Mouse (Mus musculus) hindbrain, embryonic 12.5 days (tissue): ENCODE results near the gene Zfp319. TPM values are rescaled to one million over a fixed set of nuclear protein-coding genes. Genes with fewer than 3 reads are reported as not detected.
A peak's percentile ranks its signal among the peaks of the same experiment; 100 is the strongest.
"Not testable (repeated sequence)": the region's sequence is repeated elsewhere in the genome, so short reads cannot be mapped to it uniquely, and the experiment has no call there.

Source experiments
- ATAC-seq: fragments of 200-750 bp; cut with Nextera tagmentation; 2 replicates; pipeline ENCODE4 v1.8.0; 2017; ENCODE audit warnings: moderate TSS enrichment; ENCODE audit not compliant: low FRiP score
- H3K27ac ChIP-seq: fragments of 300-500 bp; sonication (generic); 2 replicates; pipeline ENCODE4 v1.5.1; 2016; ENCODE audit warnings: mild to moderate bottlenecking
- H3K27me3 ChIP-seq: fragments of 300-500 bp; sonication (generic); 2 replicates; pipeline ENCODE4 v1.6.1; 2016; ENCODE audit warnings: mild to moderate bottlenecking
- H3K36me3 ChIP-seq: fragments of 300-500 bp; sonication (generic); 2 replicates; pipeline ENCODE4 v1.6.1; 2016; ENCODE audit warnings: mild to moderate bottlenecking
- H3K4me1 ChIP-seq: fragments of 300-500 bp; sonication (generic); 2 replicates; pipeline ENCODE4 v1.6.1; 2016
- H3K4me2 ChIP-seq: fragments of 300-500 bp; sonication (generic); replicated peaks from 2 replicates; pipeline ENCODE4 v1.6.1; 2016; ENCODE audit warnings: mild to moderate bottlenecking
- H3K4me3 ChIP-seq: fragments of 300-500 bp; sonication (generic); 2 replicates; pipeline ENCODE4 v1.5.1; 2016; ENCODE audit warnings: mild to moderate bottlenecking
- H3K9ac ChIP-seq: fragments of 300-500 bp; sonication (generic); 2 replicates; pipeline ENCODE4 v1.6.1; 2016; ENCODE audit warnings: mild to moderate bottlenecking, moderate library complexity
- H3K9me3 ChIP-seq: fragments of 300-500 bp; sonication (generic); replicated peaks from 2 replicates; pipeline ENCODE4 v1.6.1; 2016; ENCODE audit warnings: mild to moderate bottlenecking
- WGBS: fragments of 180-500 bp; shearing (Covaris S2); methylation state at CpG from one replicate; pipeline ENCODE4 v1.1.7; 2016; 5-methylcytosine and 5-hydroxymethylcytosine counted together
- polyA plus RNA-seq: library from polyadenylated mRNA; unstranded; fragments of >200 nt; fragmentation: Nextera tagmentation; extraction: Ambion mirVana; gene quantifications from 2 replicates; pipeline ENCODE4 v1.2.1, GENCODE M21; 2016

Gene Zfp319
- 20.4 and 21.7 TPM in 2 replicates for polyA plus RNA-seq

- Histone ChIP-seq H3K27ac (peak within 1 kb of the TSS; percentile 98), H3K27me3 (no peaks in the 10 kb centered on the region), H3K36me3 (peaks cover 32% of the 10 kb centered on the region), H3K4me2 (peak within 1 kb of the TSS; percentile 86), H3K4me3 (peak within 1 kb of the TSS; percentile 93), H3K4me1 (peaks cover 20% of the 10 kb centered on the region), H3K9me3 (no peaks in the 10 kb centered on the region), H3K9ac (peak within 1 kb of the TSS; percentile 94)
- under 1% methylated on average over 69 of the region's 80 CpGs for WGBS
- ATAC-seq: peak; percentile 94
These were observed at the start of gene Zfp319, which contains the start of gene Usb1 for GRCm38 (mm10) chr8:95331720-95332436. Gene Zfp319, minus strand, starts transcription at chr8:95331950. Gene Usb1, plus strand, starts transcription at chr8:95332284.

GRCm38 (mm10) chr8:95380953-95381352 is 49.2 kb upstream of the Zfp319 start:
- Histone ChIP-seq H3K27ac (no peak overlapping the region), H3K9ac (no peak overlapping the region), H3K9me3 (no peaks in the 10 kb centered on the region), H3K36me3 (no peaks in the 10 kb centered on the region), H3K4me1 (no peaks in the 10 kb centered on the region), H3K4me3 (no peak overlapping the region), H3K27me3 (no peaks in the 10 kb centered on the region), H3K4me2 (no peak overlapping the region)
- ATAC-seq: no peak

- H3K9ac ChIP-seq, H3K4me3 ChIP-seq, H3K4me2 ChIP-seq, H3K9me3 ChIP-seq, H3K4me1 ChIP-seq, H3K27me3 ChIP-seq, ATAC-seq, H3K36me3 ChIP-seq, H3K27ac ChIP-seq: not testable (repeated sequence)
- 97% methylated on average over 11 of the region's 11 CpGs for WGBS
These were observed 47.2 kb upstream of the Zfp319 start for GRCm38 (mm10) chr8:95378928-95379327.

- no peak overlapping the region for H3K9ac ChIP-seq
- no peak for ATAC-seq
- 58% methylated on average over 7 of the region's 7 CpGs for WGBS
- H3K27ac ChIP-seq: no peak overlapping the region
- H3K4me2 ChIP-seq: no peak overlapping the region
- H3K27me3 ChIP-seq: no peaks in the 10 kb centered on the region
- no peak overlapping the region for H3K4me3 ChIP-seq
- no peaks in the 10 kb centered on the region for H3K4me1 ChIP-seq
- peaks cover 15% of the 10 kb centered on the region for H3K36me3 ChIP-seq
- H3K9me3 ChIP-seq: no peaks in the 10 kb centered on the region
These were observed 46.1 kb upstream of the Zfp319 start for GRCm38 (mm10) chr8:95377863-95378291.

GRCm38 (mm10) chr8:95377101-95377500 is 45.4 kb upstream of the Zfp319 start:
- WGBS: 79% methylated on average over 4 of the region's 4 CpGs
- Histone ChIP-seq H3K27me3 (no peaks in the 10 kb centered on the region), H3K4me2 (no peak overlapping the region), H3K36me3 (peaks cover 23% of the 10 kb centered on the region), H3K9me3 (no peaks in the 10 kb centered on the region), H3K9ac (no peak overlapping the region), H3K4me3 (no peak overlapping the region), H3K27ac (no peak overlapping the region), H3K4me1 (no peaks in the 10 kb centered on the region)
- ATAC-seq: no peak

GRCm38 (mm10) chr8:95376309-95376999 is 44.7 kb upstream of the Zfp319 start:
- Histone ChIP-seq H3K4me3 (no peak overlapping the region), H3K27me3 (no peaks in the 10 kb centered on the region), H3K9ac (no peak overlapping the region), H3K9me3 (no peaks in the 10 kb centered on the region), H3K4me1 (no peaks in the 10 kb centered on the region), H3K27ac (no peak overlapping the region), H3K4me2 (no peak overlapping the region), H3K36me3 (peaks cover 30% of the 10 kb centered on the region)
- no peak for ATAC-seq
- WGBS: 86% methylated on average over 12 of the region's 12 CpGs

- Histone ChIP-seq H3K9ac (no peak overlapping the region), H3K9me3 (no peaks in the 10 kb centered on the region), H3K4me2 (no peak overlapping the region), H3K36me3 (peaks cover 40% of the 10 kb centered on the region), H3K27me3 (no peaks in the 10 kb centered on the region), H3K4me1 (no peaks in the 10 kb centered on the region), H3K27ac (no peak overlapping the region), H3K4me3 (no peak overlapping the region)
- ATAC-seq: no peak
- WGBS: 81% methylated on average over 7 of the region's 7 CpGs
These were observed 43.7 kb upstream of the Zfp319 start for GRCm38 (mm10) chr8:95375374-95375930.

GRCm38 (mm10) chr8:95374429-95374828 is 42.7 kb upstream of the Zfp319 start:
- Histone ChIP-seq H3K27ac (no peak overlapping the region), H3K9ac (no peak overlapping the region), H3K36me3 (peaks cover 50% of the 10 kb centered on the region), H3K9me3 (no peaks in the 10 kb centered on the region), H3K4me3 (no peak overlapping the region), H3K27me3 (no peaks in the 10 kb centered on the region), H3K4me1 (no peaks in the 10 kb centered on the region), H3K4me2 (no peak overlapping the region)
- 78% methylated on average over 3 of the region's 3 CpGs for WGBS
- no peak for ATAC-seq

- Histone ChIP-seq H3K27ac (no peak overlapping the region), H3K9me3 (no peaks in the 10 kb centered on the region), H3K4me1 (0 out of 2 replicates have a peak, but pooled peaks cover 2% of the 10 kb centered on the region), H3K9ac (no peak overlapping the region), H3K4me3 (no peak overlapping the region), H3K4me2 (no peak overlapping the region), H3K27me3 (no peaks in the 10 kb centered on the region), H3K36me3 (peaks cover 59% of the 10 kb centered on the region)
- WGBS: 90% methylated on average over 12 of the region's 12 CpGs
- no peak for ATAC-seq
These were observed 41.7 kb upstream of the Zfp319 start for GRCm38 (mm10) chr8:95373389-95374002.

- Histone ChIP-seq H3K27me3 (no peaks in the 10 kb centered on the region), H3K36me3 (peaks cover 74% of the 10 kb centered on the region), H3K9ac (no peak overlapping the region), H3K4me3 (peak overlapping the region; percentile 14; the same call in 1 of the 2 replicates), H3K9me3 (no peaks in the 10 kb centered on the region), H3K4me1 (0 out of 2 replicates have a peak, but pooled peaks cover 2% of the 10 kb centered on the region), H3K4me2 (peak overlapping the region; percentile 37), H3K27ac (no peak overlapping the region)
- no peak for ATAC-seq
- WGBS: 57% methylated on average over 20 of the region's 20 CpGs
These were observed 38.0 kb upstream of the Zfp319 start for GRCm38 (mm10) chr8:95369581-95370326.

- Histone ChIP-seq H3K9me3 (no peaks in the 10 kb centered on the region), H3K4me3 (no peak overlapping the region), H3K9ac (no peak overlapping the region), H3K4me2 (no peak overlapping the region), H3K27me3 (no peaks in the 10 kb centered on the region), H3K4me1 (peaks cover 21% of the 10 kb centered on the region), H3K36me3 (peaks cover 19% of the 10 kb centered on the region), H3K27ac (no peak overlapping the region)
- 94% methylated on average over 2 of the region's 2 CpGs for WGBS
- ATAC-seq: no peak
These were observed 32.1 kb upstream of the Zfp319 start for GRCm38 (mm10) chr8:95363849-95364248.
